Mouse (Mus musculus): Measurements from ENCODE around the gene BC049352. TPM values are rescaled to one million over a fixed set of nuclear protein-coding genes. Genes with fewer than 3 reads are reported as not detected.
A peak's percentile ranks its signal among the peaks of the same experiment; 100 is the strongest.

Gene BC049352
- polyA plus RNA-seq, 1 experiment from 2014 or later: not detected

DNA sequence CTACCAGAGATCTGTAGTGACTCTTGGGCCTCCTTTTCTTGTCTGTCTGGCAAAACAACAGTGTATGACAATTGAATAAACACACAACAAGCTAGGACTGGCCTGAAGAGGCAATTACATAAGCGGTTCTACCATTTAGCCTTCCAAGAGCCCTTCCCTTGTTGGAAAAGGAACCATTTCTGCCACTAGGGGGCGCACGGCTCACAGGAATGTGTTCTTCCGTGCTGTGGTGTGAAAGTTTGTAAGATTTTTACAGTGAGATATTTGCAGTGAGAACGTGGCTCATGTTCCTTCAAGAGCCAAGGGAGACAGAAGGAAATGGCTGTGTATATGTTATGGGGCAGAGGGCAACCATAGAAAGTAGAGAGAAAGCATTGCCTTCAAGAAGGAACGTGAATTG, 39.8 kb downstream of the BC049352 start:
- 17% methylated on average over 6 of the region's 6 CpGs for WGBS
- ATAC-seq (peak; percentile 42; the same call in 1 of the 2 replicates), DNase-seq (ENCODE audit: low spot score) (peak; percentile 91)
- Histone ChIP-seq H3K4me2 (ENCODE audit: low read length) (no peak overlapping the region), H3K27me3 (replicated peaks; ENCODE audit: control insufficient read depth, insufficient read depth, low read length) (no peaks in the 10 kb centered on the region), H3K9me3 (replicated peaks; ENCODE audit: control insufficient read depth, low read length) (no peaks in the 10 kb centered on the region), H3K27ac (ENCODE audit: low read depth, low read length) (no peak overlapping the region), H3K4me1 (ENCODE audit: control insufficient read depth, insufficient read depth, low read length) (no peaks in the 10 kb centered on the region), H3K9ac (ENCODE audit: low read length) (no peak overlapping the region), H3K4me3 (ENCODE audit: low read depth, low read length) (no peak overlapping the region), H3K36me3 (ENCODE audit: control insufficient read depth, insufficient read depth, low read length) (no peaks in the 10 kb centered on the region)

DNA sequence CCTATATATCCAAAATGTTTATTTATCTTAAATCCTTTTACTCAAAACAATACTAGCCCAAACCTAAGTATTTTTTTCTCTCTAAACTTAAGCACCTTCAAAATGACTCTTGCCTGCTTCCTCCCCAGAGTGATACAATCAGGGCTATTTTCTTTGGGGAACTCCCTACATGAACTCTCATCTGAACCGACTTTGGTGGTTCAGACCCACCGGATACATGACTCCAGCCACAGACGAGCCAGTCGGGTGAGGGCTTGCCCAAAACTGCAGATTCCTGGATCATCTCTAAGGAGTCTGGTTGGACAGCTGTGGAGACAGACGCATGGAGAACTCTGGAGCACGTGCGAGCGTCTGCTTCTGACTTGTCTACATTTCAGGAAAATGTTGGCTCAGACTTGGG, 47.6 kb downstream of the BC049352 start:
- Histone ChIP-seq H3K27ac (ENCODE audit: low read depth, low read length) (no peak overlapping the region), H3K4me3 (ENCODE audit: low read depth, low read length) (no peak overlapping the region), H3K9ac (ENCODE audit: low read length) (no peak overlapping the region), H3K4me2 (ENCODE audit: low read length) (no peak overlapping the region), H3K4me1 (ENCODE audit: control insufficient read depth, insufficient read depth, low read length) (no peaks in the 10 kb centered on the region), H3K36me3 (ENCODE audit: control insufficient read depth, insufficient read depth, low read length) (no peaks in the 10 kb centered on the region), H3K27me3 (replicated peaks; ENCODE audit: control insufficient read depth, insufficient read depth, low read length) (no peaks in the 10 kb centered on the region), H3K9me3 (replicated peaks; ENCODE audit: control insufficient read depth, low read length) (no peaks in the 10 kb centered on the region)
- ATAC-seq (no peak), DNase-seq (ENCODE audit: low spot score) (no peak)
- 90% methylated on average over 8 of the region's 8 CpGs for WGBS

DNA sequence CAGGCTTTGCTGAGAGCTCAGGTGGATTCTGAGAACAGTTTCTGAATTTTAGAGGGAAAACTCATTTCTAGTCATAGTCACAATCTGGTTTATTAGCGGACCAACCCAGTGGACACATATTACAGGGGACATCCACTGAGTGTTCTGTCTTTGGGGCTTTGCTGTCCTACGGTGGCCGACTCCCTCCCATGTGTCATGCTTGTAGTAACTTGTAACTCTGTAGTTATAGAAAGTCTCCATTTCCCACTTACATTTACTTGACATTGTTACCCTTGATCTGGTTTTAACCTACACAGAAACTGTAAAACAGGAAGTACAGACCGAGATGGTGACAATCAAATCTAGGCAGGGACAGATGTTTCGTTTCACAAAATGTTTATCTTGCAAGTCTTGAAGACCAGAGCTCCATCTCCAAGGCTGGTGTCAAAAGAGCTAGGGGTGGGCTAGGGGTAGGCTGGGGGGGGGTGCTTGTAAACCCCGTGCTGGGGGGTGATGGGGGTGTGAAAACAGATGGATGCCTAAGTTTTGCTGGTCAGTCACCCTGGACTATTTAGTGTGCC, 53.9 kb downstream of the BC049352 start:
- Histone ChIP-seq H3K36me3 (ENCODE audit: control insufficient read depth, insufficient read depth, low read length) (no peaks in the 10 kb centered on the region), H3K4me2 (ENCODE audit: low read length) (no peak overlapping the region), H3K27ac (ENCODE audit: low read depth, low read length) (no peak overlapping the region), H3K4me1 (ENCODE audit: control insufficient read depth, insufficient read depth, low read length) (no peaks in the 10 kb centered on the region), H3K9me3 (replicated peaks; ENCODE audit: control insufficient read depth, low read length) (no peaks in the 10 kb centered on the region), H3K27me3 (replicated peaks; ENCODE audit: control insufficient read depth, insufficient read depth, low read length) (no peaks in the 10 kb centered on the region), H3K9ac (ENCODE audit: low read length) (no peak overlapping the region), H3K4me3 (ENCODE audit: low read depth, low read length) (no peak overlapping the region)
- no peak for ATAC-seq
- no peak for DNase-seq (ENCODE audit: low spot score)
- 85% methylated on average over 6 of the region's 6 CpGs for WGBS

DNA sequence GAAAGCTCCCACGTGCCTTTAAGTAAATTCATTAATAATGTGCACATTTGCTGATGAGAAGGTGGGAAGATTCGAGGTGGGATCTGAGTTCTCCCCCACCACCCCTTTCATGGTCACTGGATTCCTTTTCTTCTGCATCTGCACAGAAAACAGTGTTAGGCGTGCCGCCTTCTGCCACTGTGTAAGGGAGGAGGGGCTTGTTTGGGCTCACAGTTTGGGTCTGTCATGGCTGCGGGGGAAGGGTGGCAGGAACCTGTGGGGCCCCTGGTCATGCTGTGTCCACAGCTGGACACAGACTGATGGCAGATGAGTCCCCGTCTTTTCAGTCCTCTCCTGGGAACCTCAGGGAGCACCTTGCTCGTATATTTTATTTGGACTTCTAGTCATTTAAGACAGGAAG, 54.9 kb downstream of the BC049352 start:
- Histone ChIP-seq H3K36me3 (ENCODE audit: control insufficient read depth, insufficient read depth, low read length) (no peaks in the 10 kb centered on the region), H3K4me2 (ENCODE audit: low read length) (no peak overlapping the region), H3K4me3 (ENCODE audit: low read depth, low read length) (no peak overlapping the region), H3K27ac (ENCODE audit: low read depth, low read length) (no peak overlapping the region), H3K9ac (ENCODE audit: low read length) (no peak overlapping the region), H3K9me3 (replicated peaks; ENCODE audit: control insufficient read depth, low read length) (no peaks in the 10 kb centered on the region), H3K4me1 (ENCODE audit: control insufficient read depth, insufficient read depth, low read length) (no peaks in the 10 kb centered on the region), H3K27me3 (replicated peaks; ENCODE audit: control insufficient read depth, insufficient read depth, low read length) (no peaks in the 10 kb centered on the region)
- ATAC-seq (no peak), DNase-seq (ENCODE audit: low spot score) (no peak)
- 44% methylated on average over 7 of the region's 7 CpGs for WGBS

DNA sequence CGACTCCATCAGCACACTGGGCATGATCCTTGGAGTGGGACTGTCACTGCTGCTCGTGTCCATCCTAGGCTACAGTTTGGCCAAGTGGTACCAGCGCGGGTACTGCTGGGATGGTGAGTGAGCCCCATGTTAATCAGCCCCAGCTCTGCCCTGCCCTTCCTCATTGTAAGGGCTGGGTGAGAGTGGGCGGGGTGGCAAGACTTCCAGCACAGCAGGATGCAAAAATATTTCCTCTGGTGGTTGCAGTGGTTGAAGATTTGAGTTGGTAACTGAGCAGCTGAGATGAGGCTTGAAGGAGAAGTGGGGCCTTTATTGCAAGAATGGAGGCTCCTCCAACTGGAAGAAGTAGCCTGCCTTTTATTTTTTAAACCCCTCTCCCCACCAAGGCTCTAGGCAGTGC, 59.6 kb downstream of the BC049352 start:
- no peak for DNase-seq (ENCODE audit: low spot score)
- no peaks in the 10 kb centered on the region for H3K4me1 ChIP-seq (ENCODE audit: control insufficient read depth, insufficient read depth, low read length)
- no peaks in the 10 kb centered on the region for H3K9me3 ChIP-seq (replicated peaks; ENCODE audit: control insufficient read depth, low read length)
- no peaks in the 10 kb centered on the region for H3K36me3 ChIP-seq (ENCODE audit: control insufficient read depth, insufficient read depth, low read length)
- H3K27ac ChIP-seq (ENCODE audit: low read depth, low read length): no peak overlapping the region
- WGBS: 85% methylated on average over 5 of the region's 5 CpGs
- no peak overlapping the region for H3K4me2 ChIP-seq (ENCODE audit: low read length)
- no peak overlapping the region for H3K4me3 ChIP-seq (ENCODE audit: low read depth, low read length)
- H3K27me3 ChIP-seq (replicated peaks; ENCODE audit: control insufficient read depth, insufficient read depth, low read length): no peaks in the 10 kb centered on the region
- ATAC-seq: no peak
- no peak overlapping the region for H3K9ac ChIP-seq (ENCODE audit: low read length)

DNA sequence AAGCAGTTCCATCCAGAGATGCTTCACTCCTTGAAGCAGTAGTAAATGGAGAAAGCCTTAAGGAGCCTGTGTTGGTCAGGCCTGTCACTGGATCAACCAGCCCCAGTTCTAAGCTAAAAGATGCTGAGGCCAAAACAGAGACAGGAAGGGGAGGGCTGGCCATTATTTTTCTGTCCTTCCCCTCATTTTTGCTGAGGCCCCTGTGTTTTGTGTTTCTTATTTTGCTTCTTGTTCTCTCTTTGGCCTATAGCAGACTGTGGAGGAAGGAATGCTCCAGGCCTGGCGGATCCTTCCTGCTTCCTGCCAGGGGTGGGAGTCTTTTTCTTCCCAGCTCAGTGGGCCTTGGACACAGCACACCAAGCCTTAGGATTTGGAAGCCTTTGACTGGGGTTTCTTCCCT, 63.6 kb downstream of the BC049352 start:
- H3K27me3 ChIP-seq (replicated peaks; ENCODE audit: control insufficient read depth, insufficient read depth, low read length): no peaks in the 10 kb centered on the region
- 86% methylated on average over 1 of the region's 1 CpGs for WGBS
- ATAC-seq (no peak), DNase-seq (ENCODE audit: low spot score) (no peak)
- no peaks in the 10 kb centered on the region for H3K36me3 ChIP-seq (ENCODE audit: control insufficient read depth, insufficient read depth, low read length)
- no peaks in the 10 kb centered on the region for H3K4me1 ChIP-seq (ENCODE audit: control insufficient read depth, insufficient read depth, low read length)
- H3K9me3 ChIP-seq (replicated peaks; ENCODE audit: control insufficient read depth, low read length): no peaks in the 10 kb centered on the region
- no peak overlapping the region for H3K27ac ChIP-seq (ENCODE audit: low read depth, low read length)
- H3K9ac ChIP-seq (ENCODE audit: low read length): no peak overlapping the region
- H3K4me3 ChIP-seq (ENCODE audit: low read depth, low read length): no peak overlapping the region
- no peak overlapping the region for H3K4me2 ChIP-seq (ENCODE audit: low read length)

DNA sequence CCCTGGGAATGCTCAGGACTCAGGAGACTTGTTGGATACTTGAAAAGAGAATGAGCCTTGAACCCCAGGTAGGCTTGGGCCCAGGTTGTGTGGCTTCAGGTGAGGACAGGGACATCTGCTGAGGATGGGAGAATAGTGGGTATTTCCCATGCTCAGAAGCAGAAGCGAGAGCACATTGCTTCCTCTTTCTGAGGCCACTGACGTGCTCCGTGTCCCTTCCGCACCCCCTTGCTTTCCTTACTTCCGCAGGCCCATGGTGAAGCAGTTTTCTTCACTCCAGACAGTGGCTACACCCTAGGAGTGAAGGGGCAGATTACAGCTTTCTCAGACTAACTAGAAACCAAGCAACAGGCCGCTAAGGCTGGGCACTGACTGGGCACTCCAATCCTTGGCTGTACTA, 64.3 kb downstream of the BC049352 start:
- H3K9me3 ChIP-seq (replicated peaks; ENCODE audit: control insufficient read depth, low read length): no peaks in the 10 kb centered on the region
- H3K9ac ChIP-seq (ENCODE audit: low read length): no peak overlapping the region
- no peak for DNase-seq (ENCODE audit: low spot score)
- 94% methylated on average over 6 of the region's 6 CpGs for WGBS
- H3K4me3 ChIP-seq (ENCODE audit: low read depth, low read length): no peak overlapping the region
- H3K4me2 ChIP-seq (ENCODE audit: low read length): no peak overlapping the region
- no peak overlapping the region for H3K27ac ChIP-seq (ENCODE audit: low read depth, low read length)
- no peak for ATAC-seq
- H3K27me3 ChIP-seq (replicated peaks; ENCODE audit: control insufficient read depth, insufficient read depth, low read length): no peaks in the 10 kb centered on the region
- no peaks in the 10 kb centered on the region for H3K4me1 ChIP-seq (ENCODE audit: control insufficient read depth, insufficient read depth, low read length)
- no peaks in the 10 kb centered on the region for H3K36me3 ChIP-seq (ENCODE audit: control insufficient read depth, insufficient read depth, low read length)

DNA sequence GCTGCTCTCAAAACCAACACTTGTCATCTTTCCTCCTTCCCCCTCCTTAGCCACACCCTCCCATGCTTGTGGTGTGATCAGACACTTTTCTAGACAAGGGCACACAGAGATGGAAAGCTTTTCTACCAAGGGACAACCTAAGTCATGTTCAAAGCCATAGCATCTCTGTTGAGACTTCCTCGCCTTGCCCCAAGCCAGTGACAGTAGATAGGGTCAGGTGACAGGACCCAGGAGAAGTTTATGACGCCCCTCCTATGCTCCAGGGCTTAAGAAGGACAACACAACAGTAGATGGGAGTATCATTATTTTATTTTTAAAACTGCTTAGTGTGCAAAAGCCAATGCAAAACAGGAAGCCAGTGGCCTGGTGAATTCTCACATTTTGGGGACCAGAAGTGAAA, 65.7 kb downstream of the BC049352 start:
- no peak for DNase-seq (ENCODE audit: low spot score)
- Histone ChIP-seq H3K4me2 (ENCODE audit: low read length) (no peak overlapping the region), H3K9me3 (replicated peaks; ENCODE audit: control insufficient read depth, low read length) (no peaks in the 10 kb centered on the region), H3K36me3 (ENCODE audit: control insufficient read depth, insufficient read depth, low read length) (no peaks in the 10 kb centered on the region), H3K4me3 (ENCODE audit: low read depth, low read length) (no peak overlapping the region), H3K27ac (ENCODE audit: low read depth, low read length) (no peak overlapping the region), H3K27me3 (replicated peaks; ENCODE audit: control insufficient read depth, insufficient read depth, low read length) (no peaks in the 10 kb centered on the region), H3K9ac (ENCODE audit: low read length) (no peak overlapping the region), H3K4me1 (ENCODE audit: control insufficient read depth, insufficient read depth, low read length) (no peaks in the 10 kb centered on the region)
- ATAC-seq: no peak
- 68% methylated on average over 2 of the region's 2 CpGs for WGBS

- H3K9ac ChIP-seq (ENCODE audit: low read length): no peak overlapping the region
- H3K27ac ChIP-seq (ENCODE audit: low read depth, low read length): no peak overlapping the region
- no peaks in the 10 kb centered on the region for H3K36me3 ChIP-seq (ENCODE audit: control insufficient read depth, insufficient read depth, low read length)
- no peak overlapping the region for H3K4me2 ChIP-seq (ENCODE audit: low read length)
- no peak overlapping the region for H3K4me3 ChIP-seq (ENCODE audit: low read depth, low read length)
- DNase-seq (ENCODE audit: low spot score) (no peak), ATAC-seq (no peak)
- H3K27me3 ChIP-seq (replicated peaks; ENCODE audit: control insufficient read depth, insufficient read depth, low read length): no peaks in the 10 kb centered on the region
- WGBS: 83% methylated on average over 7 of the region's 7 CpGs
- H3K4me1 ChIP-seq (ENCODE audit: control insufficient read depth, insufficient read depth, low read length): no peaks in the 10 kb centered on the region
- no peaks in the 10 kb centered on the region for H3K9me3 ChIP-seq (replicated peaks; ENCODE audit: control insufficient read depth, low read length)
Observed at GRCm38 (mm10) chr9:45250306-45250705, 68.5 kb downstream of the BC049352 start.
